Mouse (Mus musculus): ENCODE measurements around the gene Slc22a5. TPM values are rescaled to one million over a fixed set of nuclear protein-coding genes. Genes with fewer than 3 reads are reported as not detected.
"Not testable (repeated sequence)": the region's sequence is repeated elsewhere in the genome, so short reads cannot be mapped to it uniquely, and the experiment has no call there.

The Slc22a5 gene
- polyA plus RNA-seq, 1 experiment from 2014 or later = 6.4 TPM

DNA sequence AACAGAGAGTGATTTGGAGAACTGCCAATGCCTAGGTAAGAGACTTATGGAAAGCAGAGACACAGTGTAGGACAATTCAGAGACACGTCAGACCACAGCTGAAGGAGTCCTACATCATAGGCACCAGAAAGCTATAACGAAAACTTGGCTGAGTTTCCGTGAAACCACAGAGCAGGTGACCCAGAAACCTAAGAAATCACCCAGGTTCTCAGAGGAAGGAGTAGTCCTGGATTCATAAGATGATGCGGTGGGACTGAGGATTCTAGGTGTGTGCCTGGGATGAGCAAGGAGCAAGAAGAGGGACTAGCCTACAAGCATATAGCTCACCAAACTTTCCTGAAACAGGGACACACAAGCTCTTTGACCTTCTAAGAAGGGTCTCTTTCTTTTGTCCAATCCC lies 3.2 kb downstream of the Slc22a5 start:
- no peaks in the 10 kb centered on the region for H3K9me3 ChIP-seq
- peaks cover 15% of the 10 kb centered on the region for H3K36me3 ChIP-seq
- no peaks in the 10 kb centered on the region for H3K27me3 ChIP-seq (replicated peaks)
- peaks cover 37% of the 10 kb centered on the region for H3K4me1 ChIP-seq
- WGBS = 78% methylated on average over 4 of the region's 4 CpGs
- H3K27ac ChIP-seq (replicated peaks) = no peak overlapping the region
- no peak for ATAC-seq (ENCODE audit: extremely low read depth, insufficient number of reproducible peaks, low FRiP score, low TSS enrichment)
- no peak overlapping the region for H3K9ac ChIP-seq
- H3K4me3 ChIP-seq = no peak overlapping the region
- H3K4me2 ChIP-seq = peak overlapping the region; percentile 96; the same call in 1 of the 2 replicates

DNA sequence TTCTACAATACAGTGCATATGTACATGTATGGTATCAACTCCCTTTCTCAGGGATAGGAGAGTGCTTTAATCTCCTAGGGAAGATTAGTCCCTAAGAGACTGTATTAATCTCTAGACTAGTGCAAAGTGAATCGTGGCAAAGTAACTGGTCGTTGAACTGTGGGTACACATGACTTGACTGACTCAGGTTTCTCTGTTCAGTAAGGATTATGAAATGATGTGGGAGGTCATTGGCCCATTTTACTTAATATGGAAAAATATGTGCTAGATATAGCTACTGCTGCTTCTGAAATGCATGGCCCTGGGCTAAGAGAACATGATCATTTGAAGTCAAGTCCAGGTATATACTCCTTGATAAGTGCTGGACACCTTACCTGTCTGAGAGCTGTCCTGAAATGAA lies 8.2 kb downstream of the Slc22a5 start:
- Histone ChIP-seq H3K4me1 (peaks cover 3% of the 10 kb centered on the region), H3K36me3 (peaks cover 27% of the 10 kb centered on the region), H3K4me3 (no peak overlapping the region), H3K9ac (no peak overlapping the region), H3K27me3 (replicated peaks) (no peaks in the 10 kb centered on the region), H3K27ac (replicated peaks) (no peak overlapping the region), H3K9me3 (no peaks in the 10 kb centered on the region), H3K4me2 (no peak overlapping the region)
- no peak for ATAC-seq (ENCODE audit: extremely low read depth, insufficient number of reproducible peaks, low FRiP score, low TSS enrichment)
- WGBS = 75% methylated on average over 2 of the region's 2 CpGs

DNA sequence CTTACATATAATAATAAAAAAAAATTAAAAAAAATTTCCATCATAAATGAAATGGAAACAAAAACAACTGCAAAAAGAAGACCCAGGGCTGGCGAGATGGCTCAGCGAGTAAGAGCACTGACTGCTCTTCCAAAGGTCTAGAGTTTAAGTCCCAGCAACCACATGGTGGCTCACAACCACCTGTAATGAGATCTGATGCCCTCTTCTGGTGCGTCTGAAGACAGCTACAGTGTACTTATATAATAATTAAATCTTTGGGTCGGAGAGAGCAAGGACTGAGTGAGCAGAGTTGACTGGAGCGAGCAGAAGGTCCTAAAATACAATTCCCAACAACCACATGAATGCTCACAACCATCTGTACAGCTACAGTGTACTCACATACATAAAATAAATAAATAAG lies 13.4 kb downstream of the Slc22a5 start:
- WGBS = 76% methylated on average over 5 of the region's 5 CpGs
- H3K9ac ChIP-seq; H3K27me3 ChIP-seq (replicated peaks); H3K9me3 ChIP-seq; H3K4me3 ChIP-seq; H3K27ac ChIP-seq (replicated peaks); H3K4me1 ChIP-seq; H3K4me2 ChIP-seq; ATAC-seq (ENCODE audit: extremely low read depth, insufficient number of reproducible peaks, low FRiP score, low TSS enrichment): not testable (repeated sequence)
- peaks cover 14% of the 10 kb centered on the region for H3K36me3 ChIP-seq

DNA sequence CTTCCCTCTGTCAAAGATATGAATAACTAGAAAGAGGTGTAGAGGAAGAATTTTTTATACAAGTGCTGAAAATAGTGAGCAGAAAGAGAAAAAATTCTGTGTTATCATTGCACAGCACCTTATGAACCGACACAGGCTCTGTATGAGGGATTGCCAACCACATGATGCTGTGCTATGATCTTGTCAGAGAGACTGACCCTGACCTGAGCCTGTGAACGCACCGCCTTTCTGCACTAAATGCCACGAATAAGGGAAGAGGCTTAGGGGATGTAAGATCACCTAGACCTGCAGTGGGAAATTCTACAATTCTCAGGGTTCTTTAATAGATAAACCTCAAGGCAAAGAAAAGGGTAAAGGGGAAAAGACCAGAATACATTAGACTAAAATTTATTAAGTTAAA lies 15.0 kb downstream of the Slc22a5 start:
- no peak overlapping the region for H3K4me2 ChIP-seq
- H3K4me1 ChIP-seq = peaks cover 7% of the 10 kb centered on the region; the same call in 1 of the 2 replicates
- H3K36me3 ChIP-seq = peaks cover 19% of the 10 kb centered on the region
- no peaks in the 10 kb centered on the region for H3K9me3 ChIP-seq
- H3K4me3 ChIP-seq = no peak overlapping the region
- ATAC-seq (ENCODE audit: extremely low read depth, insufficient number of reproducible peaks, low FRiP score, low TSS enrichment) = no peak
- H3K9ac ChIP-seq = no peak overlapping the region
- no peak overlapping the region for H3K27ac ChIP-seq (replicated peaks)
- H3K27me3 ChIP-seq (replicated peaks) = no peaks in the 10 kb centered on the region
- WGBS = 78% methylated on average over 4 of the region's 4 CpGs

DNA sequence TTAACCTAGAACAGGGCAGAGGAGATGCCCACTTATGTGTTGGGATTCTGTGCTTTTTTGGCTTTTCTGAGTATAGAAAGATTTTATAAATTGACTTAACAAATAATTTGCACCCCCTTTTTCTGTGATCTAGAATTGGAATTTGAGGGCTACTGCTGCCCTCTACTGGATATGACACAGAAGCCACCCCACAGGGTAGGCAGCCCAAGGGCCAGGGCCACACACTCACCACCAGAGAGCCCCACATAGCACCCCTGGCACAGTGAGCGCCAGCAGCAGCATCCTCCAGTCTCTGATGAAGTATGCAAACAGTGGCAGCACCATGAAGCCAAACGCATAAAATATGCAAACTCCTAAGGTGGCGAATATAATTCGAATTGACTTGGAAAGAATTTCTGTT lies 16.8 kb downstream of the Slc22a5 start:
- no peak overlapping the region for H3K4me3 ChIP-seq
- no peak for ATAC-seq (ENCODE audit: extremely low read depth, insufficient number of reproducible peaks, low FRiP score, low TSS enrichment)

DNA sequence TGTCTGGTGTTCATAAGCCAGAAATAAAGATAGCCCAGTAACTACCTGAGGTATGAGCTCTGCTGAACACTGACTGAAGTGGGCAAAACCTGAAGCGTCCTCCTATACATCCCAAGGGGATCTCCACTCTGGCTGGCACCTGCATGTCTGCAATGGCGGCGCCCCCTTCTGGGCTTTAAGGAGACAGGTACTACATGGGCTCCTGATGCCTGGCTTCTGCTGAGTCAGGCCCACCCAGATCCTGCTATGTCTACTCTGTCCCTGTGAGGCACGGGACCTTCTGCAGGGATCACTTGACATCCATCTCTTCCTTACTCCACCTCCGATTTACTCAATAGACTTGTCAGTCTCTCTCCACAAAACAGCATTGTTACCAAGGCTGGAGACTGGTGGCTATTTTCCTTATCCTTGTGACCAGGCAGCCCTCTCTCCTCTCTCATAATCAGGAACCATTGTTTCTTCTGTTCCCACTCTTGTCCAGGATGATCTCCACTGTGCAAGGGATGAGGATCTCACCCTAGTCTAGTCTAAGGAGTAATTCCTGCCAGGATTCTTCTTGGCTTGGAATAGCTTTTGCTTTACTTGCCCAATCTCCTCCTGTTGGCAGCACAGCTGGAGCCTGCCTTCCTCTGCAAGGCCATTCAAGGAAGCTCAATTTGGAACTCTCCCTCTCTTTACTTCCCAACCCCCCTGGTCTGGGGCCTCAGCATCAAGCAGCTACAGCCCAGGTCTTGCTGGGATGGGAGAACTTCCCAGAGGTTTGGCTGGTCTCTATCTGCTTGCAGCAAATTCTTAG lies 17.4 kb downstream of the Slc22a5 start:
- not testable (repeated sequence) for H3K27ac ChIP-seq (replicated peaks); H3K9me3 ChIP-seq; ATAC-seq (ENCODE audit: extremely low read depth, insufficient number of reproducible peaks, low FRiP score, low TSS enrichment); H3K4me3 ChIP-seq; H3K4me2 ChIP-seq; H3K27me3 ChIP-seq (replicated peaks); H3K9ac ChIP-seq
- WGBS = 65% methylated on average over 5 of the region's 5 CpGs
- Histone ChIP-seq H3K36me3 (peaks cover 36% of the 10 kb centered on the region), H3K4me1 (peaks cover 12% of the 10 kb centered on the region)

More for the DNA sequence above, 16.8 kb downstream of the Slc22a5 start:
- Histone ChIP-seq H3K36me3 (peaks cover 36% of the 10 kb centered on the region), H3K27ac (replicated peaks) (no peak overlapping the region), H3K27me3 (replicated peaks) (no peaks in the 10 kb centered on the region), H3K9ac (no peak overlapping the region), H3K9me3 (no peaks in the 10 kb centered on the region), H3K4me1 (peaks cover 7% of the 10 kb centered on the region; the same call in 1 of the 2 replicates), H3K4me2 (no peak overlapping the region)
- WGBS = 76% methylated on average over 4 of the region's 4 CpGs

DNA sequence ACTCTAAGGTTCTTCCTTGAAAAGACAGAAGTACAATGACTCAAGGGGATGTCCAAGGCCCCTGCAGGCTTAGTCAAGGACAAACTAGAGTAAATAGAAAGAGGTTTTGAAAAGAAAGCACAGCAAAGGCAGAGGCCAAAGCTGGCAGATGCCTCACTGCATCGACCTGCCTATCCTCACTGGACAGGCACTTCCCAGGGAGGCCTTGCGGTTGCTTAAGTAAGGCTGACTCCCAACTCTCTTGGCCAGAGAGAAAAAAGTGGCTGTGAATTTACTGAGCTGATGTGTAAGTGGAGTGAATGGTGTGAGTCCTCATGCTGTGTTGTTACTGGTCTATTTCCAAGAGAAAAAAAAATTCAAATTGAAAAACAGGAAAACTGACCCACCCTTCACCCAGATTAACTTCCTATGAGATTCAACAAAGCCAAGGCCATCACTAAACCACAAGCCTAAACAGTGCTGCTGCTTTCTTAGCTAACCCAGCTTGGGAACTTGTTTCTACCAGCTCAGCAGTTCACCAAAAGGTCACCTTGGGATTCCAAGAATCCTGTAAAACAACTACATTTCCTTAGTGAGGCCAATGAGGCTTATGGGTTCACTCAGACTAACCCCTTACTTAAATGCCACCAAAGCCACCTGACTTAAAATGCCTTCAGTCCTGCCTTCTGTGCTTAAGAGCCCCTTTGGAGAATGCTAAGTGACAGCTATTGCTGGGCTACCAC lies 19.5 kb downstream of the Slc22a5 start:
- no peak overlapping the region for H3K4me2 ChIP-seq
- no peak overlapping the region for H3K9ac ChIP-seq
- H3K4me1 ChIP-seq = peaks cover 15% of the 10 kb centered on the region
- no peaks in the 10 kb centered on the region for H3K27me3 ChIP-seq (replicated peaks)
- H3K36me3 ChIP-seq = peaks cover 36% of the 10 kb centered on the region
- H3K27ac ChIP-seq (replicated peaks) = no peak overlapping the region
- no peaks in the 10 kb centered on the region for H3K9me3 ChIP-seq
- 75% methylated on average over 2 of the region's 2 CpGs for WGBS
- H3K4me3 ChIP-seq = no peak overlapping the region
- no peak for ATAC-seq (ENCODE audit: extremely low read depth, insufficient number of reproducible peaks, low FRiP score, low TSS enrichment)

DNA sequence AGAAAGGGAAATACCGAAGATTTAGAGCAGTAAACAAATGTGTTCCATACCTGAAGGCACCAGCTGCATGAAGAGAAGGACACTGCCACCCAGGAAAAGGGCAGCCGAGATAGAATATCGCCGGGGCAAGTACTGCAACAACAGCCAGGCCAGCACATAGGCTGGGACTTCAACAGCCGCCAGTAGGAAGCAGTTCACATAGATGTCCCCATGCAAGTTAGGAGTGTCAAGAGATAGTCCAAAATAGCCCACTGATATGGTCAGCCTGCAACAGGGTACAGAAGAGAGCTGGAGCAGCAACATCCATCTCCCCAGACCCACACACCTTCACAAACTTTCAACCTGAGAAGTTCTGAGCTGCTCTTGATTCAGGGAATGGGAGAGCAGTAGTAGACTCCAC lies 22.3 kb downstream of the Slc22a5 start:
- WGBS = 41% methylated on average over 5 of the region's 5 CpGs

DNA sequence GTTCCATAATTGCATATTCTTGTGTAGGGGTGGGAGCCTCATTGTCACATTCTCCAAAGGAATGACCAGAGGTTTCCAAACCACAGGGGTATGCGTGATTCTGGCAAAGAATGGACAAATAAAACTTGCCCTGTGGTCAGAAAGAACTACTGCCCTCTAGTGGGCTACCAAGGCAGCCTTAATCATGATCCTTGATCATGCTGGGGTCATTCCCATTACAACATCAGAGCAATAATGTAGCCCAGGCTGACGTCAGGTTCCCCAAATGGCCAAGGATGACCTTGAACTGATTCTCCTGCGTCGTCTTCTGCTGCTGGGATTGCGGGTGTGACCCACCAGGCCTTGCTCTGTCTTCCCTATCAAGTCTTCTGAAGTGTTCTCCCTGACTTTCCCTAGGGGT lies 23.1 kb downstream of the Slc22a5 start:
- H3K9ac ChIP-seq; ATAC-seq (ENCODE audit: extremely low read depth, insufficient number of reproducible peaks, low FRiP score, low TSS enrichment); H3K4me3 ChIP-seq; H3K27me3 ChIP-seq (replicated peaks); H3K9me3 ChIP-seq; H3K27ac ChIP-seq (replicated peaks); H3K4me2 ChIP-seq: not testable (repeated sequence)
- Histone ChIP-seq H3K36me3 (peaks cover 34% of the 10 kb centered on the region), H3K4me1 (peaks cover 23% of the 10 kb centered on the region)
- 44% methylated on average over 5 of the region's 5 CpGs for WGBS

More for the DNA sequence above, 22.3 kb downstream of the Slc22a5 start:
- no peak; the same call in 1 of the 2 replicates for ATAC-seq (ENCODE audit: extremely low read depth, insufficient number of reproducible peaks, low FRiP score, low TSS enrichment)
- no peak overlapping the region for H3K9ac ChIP-seq
- no peak overlapping the region for H3K4me2 ChIP-seq
- peaks cover 23% of the 10 kb centered on the region for H3K4me1 ChIP-seq
- no peak overlapping the region for H3K4me3 ChIP-seq
- no peaks in the 10 kb centered on the region for H3K9me3 ChIP-seq
- H3K27ac ChIP-seq (replicated peaks) = peak overlapping the region; percentile 62; the same call in 1 of the 2 replicates
- H3K36me3 ChIP-seq = peaks cover 34% of the 10 kb centered on the region
- H3K27me3 ChIP-seq (replicated peaks) = no peaks in the 10 kb centered on the region

DNA sequence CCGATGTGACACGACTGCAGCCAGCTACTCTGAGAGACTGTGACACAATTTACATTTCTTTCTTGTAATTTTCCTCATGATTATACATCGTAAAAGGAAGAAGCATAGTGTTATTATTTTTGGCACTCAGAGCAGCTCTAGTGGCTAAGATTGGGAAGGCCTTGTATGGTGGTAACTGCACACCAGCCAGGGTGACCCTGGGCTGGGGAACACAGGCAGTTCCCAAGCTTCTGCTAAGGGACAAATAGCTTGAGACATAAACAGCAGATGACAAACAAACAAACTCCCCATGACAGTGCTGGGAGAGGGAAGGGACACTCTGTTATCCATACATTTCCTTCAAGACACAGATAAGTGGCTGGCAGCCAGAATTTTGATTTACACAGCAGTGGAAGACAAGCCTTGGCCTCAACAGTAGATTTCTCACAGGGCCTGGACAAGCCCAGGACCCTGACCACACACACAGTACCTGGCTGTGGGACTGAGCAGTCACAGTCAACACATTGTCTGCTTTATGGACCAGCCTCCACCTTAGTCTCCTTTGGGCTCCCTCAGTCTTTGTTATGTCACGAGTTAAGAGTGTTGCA lies 26.6 kb downstream of the Slc22a5 start:
- H3K27ac ChIP-seq (replicated peaks) = not testable (repeated sequence)
- WGBS = 81% methylated on average over 2 of the region's 4 CpGs

DNA sequence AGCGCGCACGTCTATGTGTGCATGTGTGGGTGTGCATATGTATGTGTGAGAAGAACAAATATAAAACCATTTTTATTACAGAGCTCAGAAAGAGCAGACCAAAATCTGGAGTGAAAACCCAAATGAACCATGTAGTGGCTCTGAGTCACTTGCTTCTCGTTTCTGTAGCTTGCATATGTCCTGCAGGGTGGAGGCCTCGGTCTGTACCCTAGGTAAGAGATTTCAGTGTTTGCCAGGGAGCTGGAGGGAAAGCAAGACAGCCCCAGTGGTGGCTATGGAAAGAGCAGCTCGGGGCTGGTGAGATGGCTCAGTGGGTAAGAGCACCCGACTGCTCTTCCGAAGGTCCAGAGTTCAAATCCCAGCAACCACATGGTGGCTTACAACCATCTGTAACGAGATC lies 30.5 kb downstream of the Slc22a5 start:
- H3K4me3 ChIP-seq; H3K27ac ChIP-seq (replicated peaks); H3K9ac ChIP-seq; H3K27me3 ChIP-seq (replicated peaks); ATAC-seq (ENCODE audit: extremely low read depth, insufficient number of reproducible peaks, low FRiP score, low TSS enrichment); H3K36me3 ChIP-seq; H3K9me3 ChIP-seq; H3K4me2 ChIP-seq: not testable (repeated sequence)
- peaks cover 10% of the 10 kb centered on the region; the same call in 1 of the 2 replicates for H3K4me1 ChIP-seq
- 81% methylated on average over 8 of the region's 9 CpGs for WGBS

More for the DNA sequence above, 26.6 kb downstream of the Slc22a5 start:
- H3K4me2 ChIP-seq; H3K9me3 ChIP-seq; ATAC-seq (ENCODE audit: extremely low read depth, insufficient number of reproducible peaks, low FRiP score, low TSS enrichment); H3K4me3 ChIP-seq; H3K27me3 ChIP-seq (replicated peaks); H3K9ac ChIP-seq; H3K36me3 ChIP-seq: not testable (repeated sequence)
- H3K4me1 ChIP-seq = peaks cover 16% of the 10 kb centered on the region

Measured in heart, embryonic 13.5 days (tissue).